Mouse (Mus musculus): ENCODE measurements around the gene Tmem98.

DNA sequence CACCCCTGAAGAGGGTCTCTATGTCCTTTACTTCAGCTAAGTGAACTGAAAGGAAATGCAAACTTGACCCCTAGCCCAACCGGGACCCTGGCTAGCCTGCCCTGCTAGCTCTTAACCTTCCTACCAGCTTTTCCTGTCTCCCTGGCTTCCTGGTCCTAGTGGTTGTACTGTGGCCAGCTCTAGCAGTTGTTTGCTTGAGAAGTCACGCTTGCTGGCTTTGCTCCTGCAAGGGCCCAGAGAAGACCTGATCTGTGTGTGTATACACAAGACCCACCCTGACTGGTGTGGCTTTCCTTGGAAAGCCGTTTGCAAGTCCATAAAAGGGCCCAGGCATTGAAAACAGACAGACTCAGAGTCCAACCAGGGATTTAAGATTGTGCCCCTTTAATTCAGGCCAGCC lies 7.3 kb upstream of the Tmem98 start:
- TF ChIP-seq CTCF (conservative IDR thresholded peaks at IDR 0.05; ENCODE audit: insufficient read depth, insufficient read length, low read depth, low read length) (no peak), POLR2A (IDR thresholded peaks at IDR 0.05; ENCODE audit: low read depth, low read length) (no peak)
